Mouse (Mus musculus): ENCODE measurements at regions not wholly inside any gene's neighbourhood (a gene's known extent, or its start where the extent isn't known, plus 50 kb on each side); places are given as distances from the start of the nearest gene placed in this dataset.

GRCm38 (mm10) chr14:99499502-99500266 is 201.2 kb downstream of the Klf5 start:
- H3K4me3 ChIP-seq (ENCODE audit: low read depth, low read length): no peak overlapping the region
- no peak for TF ChIP-seq CTCF (IDR thresholded peaks at IDR 0.05; ENCODE audit: low read depth)
- no peak overlapping the region for H3K4me2 ChIP-seq (replicated peaks; ENCODE audit: low read depth)
- no peaks in the 10 kb centered on the region for H3K4me1 ChIP-seq (replicated peaks; ENCODE audit: control insufficient read depth, insufficient read depth, low read length)
- WGBS: 83% methylated on average over 7 of the region's 7 CpGs
- H3K27me3 ChIP-seq (replicated peaks; ENCODE audit: control insufficient read depth, insufficient read depth, low read length): no peaks in the 10 kb centered on the region
- ATAC-seq: no peak
- no peak overlapping the region for H3K27ac ChIP-seq (ENCODE audit: low read depth, low read length)
- no peaks in the 10 kb centered on the region for H3K9me3 ChIP-seq (ENCODE audit: control insufficient read depth)
- no peak overlapping the region for H3K9ac ChIP-seq (ENCODE audit: low read depth, low read length)
- H3K36me3 ChIP-seq (ENCODE audit: control insufficient read depth, insufficient read depth): no peaks in the 10 kb centered on the region

GRCm38 (mm10) chr14:99504909-99505308 is 206.4 kb downstream of the Klf5 start:
- no peaks in the 10 kb centered on the region for H3K4me1 ChIP-seq (replicated peaks; ENCODE audit: control insufficient read depth, insufficient read depth, low read length)
- H3K27ac ChIP-seq (ENCODE audit: low read depth, low read length): no peak overlapping the region
- no peaks in the 10 kb centered on the region for H3K36me3 ChIP-seq (ENCODE audit: control insufficient read depth, insufficient read depth)
- no peaks in the 10 kb centered on the region for H3K9me3 ChIP-seq (ENCODE audit: control insufficient read depth)
- no peak overlapping the region for H3K4me2 ChIP-seq (replicated peaks; ENCODE audit: low read depth)
- no peak overlapping the region for H3K9ac ChIP-seq (ENCODE audit: low read depth, low read length)
- no peaks in the 10 kb centered on the region for H3K27me3 ChIP-seq (replicated peaks; ENCODE audit: control insufficient read depth, insufficient read depth, low read length)
- 78% methylated on average over 4 of the region's 4 CpGs for WGBS
- no peak for ATAC-seq
- H3K4me3 ChIP-seq (ENCODE audit: low read depth, low read length): no peak overlapping the region
- TF ChIP-seq CTCF (IDR thresholded peaks at IDR 0.05; ENCODE audit: low read depth): no peak

DNA sequence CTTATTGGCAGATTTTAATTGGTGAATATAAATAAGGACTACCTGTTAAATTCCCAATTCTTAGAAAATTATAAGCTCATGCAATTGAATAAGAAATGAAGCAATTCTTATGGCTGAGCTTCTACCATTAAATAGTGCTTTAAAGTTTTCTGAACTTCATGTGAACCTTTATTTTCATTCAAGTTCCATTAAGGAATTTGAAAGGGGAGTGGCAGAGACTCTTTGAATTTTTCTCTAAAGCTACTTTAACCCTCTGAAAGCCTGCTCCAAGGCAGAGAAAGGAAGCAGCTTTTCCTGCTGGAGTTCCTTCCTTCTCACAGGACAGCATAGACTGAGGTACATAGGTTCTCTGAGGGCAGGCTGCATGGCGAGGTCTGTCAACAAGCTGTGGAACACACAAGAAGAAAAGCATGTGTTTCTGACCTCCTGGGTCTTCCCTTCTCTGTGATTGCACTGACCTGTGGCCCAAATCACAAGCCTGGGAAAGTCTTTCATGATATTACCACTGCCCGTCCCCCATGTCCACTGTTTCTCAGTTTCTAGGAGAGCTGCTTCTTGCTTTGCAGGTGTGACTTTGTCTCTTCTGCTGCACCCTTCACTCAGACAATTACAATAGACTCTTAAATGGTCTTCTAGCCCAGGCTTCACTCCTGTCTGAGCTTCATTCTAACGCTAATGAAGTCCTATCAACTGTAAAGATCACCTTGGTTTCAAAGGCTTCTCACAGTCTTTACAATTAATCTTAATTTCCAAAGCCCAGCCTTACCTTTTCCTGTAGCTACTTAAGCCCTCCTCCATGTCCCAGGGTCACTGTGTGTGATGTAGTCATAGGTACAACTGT is 211.4 kb downstream of the Klf5 start:
- Histone ChIP-seq H3K4me3 (ENCODE audit: low read depth, low read length) (no peak overlapping the region), H3K9ac (ENCODE audit: low read depth, low read length) (no peak overlapping the region), H3K27ac (ENCODE audit: low read depth, low read length) (no peak overlapping the region), H3K9me3 (ENCODE audit: control insufficient read depth) (peaks cover 5% of the 10 kb centered on the region; the same call in 1 of the 2 replicates), H3K4me1 (replicated peaks; ENCODE audit: control insufficient read depth, insufficient read depth, low read length) (no peaks in the 10 kb centered on the region), H3K36me3 (ENCODE audit: control insufficient read depth, insufficient read depth) (no peaks in the 10 kb centered on the region), H3K27me3 (replicated peaks; ENCODE audit: control insufficient read depth, insufficient read depth, low read length) (no peaks in the 10 kb centered on the region), H3K4me2 (replicated peaks; ENCODE audit: low read depth) (no peak overlapping the region)
- WGBS: 69% methylated on average over 3 of the region's 3 CpGs
- no peak for TF ChIP-seq CTCF (IDR thresholded peaks at IDR 0.05; ENCODE audit: low read depth)
- no peak for ATAC-seq

DNA sequence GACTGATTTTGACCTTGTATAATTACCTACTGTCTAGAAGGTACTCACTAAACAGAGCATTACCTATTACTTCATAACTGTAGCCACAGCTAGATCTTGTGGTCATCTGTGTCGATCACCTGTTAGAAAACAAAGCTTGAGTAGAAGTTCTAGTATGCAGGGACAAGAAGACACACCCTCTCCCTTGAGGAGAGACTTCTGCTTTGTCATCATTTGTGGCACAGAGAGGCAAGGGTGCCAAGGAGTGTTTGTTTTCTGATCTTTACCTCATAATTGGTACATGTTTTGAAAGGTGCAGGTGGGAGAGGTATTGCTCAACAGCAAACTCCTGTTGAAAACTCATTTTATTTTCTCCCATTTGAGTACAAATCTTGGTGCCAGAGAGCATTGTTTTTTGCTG is 217.0 kb downstream of the Klf5 start:
- peaks cover 5% of the 10 kb centered on the region; the same call in 1 of the 2 replicates for H3K9me3 ChIP-seq (ENCODE audit: control insufficient read depth)
- H3K4me2 ChIP-seq (replicated peaks; ENCODE audit: low read depth): no peak overlapping the region
- no peaks in the 10 kb centered on the region for H3K27me3 ChIP-seq (replicated peaks; ENCODE audit: control insufficient read depth, insufficient read depth, low read length)
- 58% methylated on average over 1 of the region's 1 CpGs for WGBS
- H3K27ac ChIP-seq (ENCODE audit: low read depth, low read length): no peak overlapping the region
- H3K4me1 ChIP-seq (replicated peaks; ENCODE audit: control insufficient read depth, insufficient read depth, low read length): peaks cover 4% of the 10 kb centered on the region; the same call in 1 of the 2 replicates
- H3K9ac ChIP-seq (ENCODE audit: low read depth, low read length): no peak overlapping the region
- H3K4me3 ChIP-seq (ENCODE audit: low read depth, low read length): no peak overlapping the region
- H3K36me3 ChIP-seq (ENCODE audit: control insufficient read depth, insufficient read depth): no peaks in the 10 kb centered on the region
- no peak for ATAC-seq
- no peak for TF ChIP-seq CTCF (IDR thresholded peaks at IDR 0.05; ENCODE audit: low read depth)

DNA sequence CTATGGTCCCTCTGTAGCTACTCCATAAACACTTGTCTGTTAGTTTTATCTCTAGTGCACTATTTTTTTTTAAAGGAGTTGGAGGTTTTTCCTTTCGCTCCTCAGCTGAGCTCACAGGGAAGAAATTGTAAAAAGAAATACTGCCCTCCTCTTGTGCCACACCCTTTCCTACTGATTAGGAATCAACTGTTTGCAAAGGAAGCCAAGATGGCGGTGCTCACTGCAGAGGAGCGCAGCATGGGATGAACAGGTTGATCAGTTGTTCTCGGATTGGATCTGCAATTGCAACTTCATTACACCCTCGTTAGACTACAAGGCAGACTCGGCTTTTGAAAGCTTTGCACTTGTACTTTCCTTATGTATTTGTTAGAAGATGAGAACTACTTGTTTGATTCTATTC is 218.2 kb downstream of the Klf5 start:
- TF ChIP-seq CTCF (IDR thresholded peaks at IDR 0.05; ENCODE audit: low read depth): no peak
- Histone ChIP-seq H3K9me3 (ENCODE audit: control insufficient read depth) (peaks cover 5% of the 10 kb centered on the region; the same call in 1 of the 2 replicates), H3K36me3 (ENCODE audit: control insufficient read depth, insufficient read depth) (no peaks in the 10 kb centered on the region), H3K4me3 (ENCODE audit: low read depth, low read length) (no peak overlapping the region), H3K4me1 (replicated peaks; ENCODE audit: control insufficient read depth, insufficient read depth, low read length) (peaks cover 4% of the 10 kb centered on the region; the same call in 1 of the 2 replicates), H3K9ac (ENCODE audit: low read depth, low read length) (no peak overlapping the region), H3K27me3 (replicated peaks; ENCODE audit: control insufficient read depth, insufficient read depth, low read length) (no peaks in the 10 kb centered on the region), H3K4me2 (replicated peaks; ENCODE audit: low read depth) (no peak overlapping the region), H3K27ac (ENCODE audit: low read depth, low read length) (no peak overlapping the region)
- ATAC-seq: no peak
- 65% methylated on average over 6 of the region's 6 CpGs for WGBS

DNA sequence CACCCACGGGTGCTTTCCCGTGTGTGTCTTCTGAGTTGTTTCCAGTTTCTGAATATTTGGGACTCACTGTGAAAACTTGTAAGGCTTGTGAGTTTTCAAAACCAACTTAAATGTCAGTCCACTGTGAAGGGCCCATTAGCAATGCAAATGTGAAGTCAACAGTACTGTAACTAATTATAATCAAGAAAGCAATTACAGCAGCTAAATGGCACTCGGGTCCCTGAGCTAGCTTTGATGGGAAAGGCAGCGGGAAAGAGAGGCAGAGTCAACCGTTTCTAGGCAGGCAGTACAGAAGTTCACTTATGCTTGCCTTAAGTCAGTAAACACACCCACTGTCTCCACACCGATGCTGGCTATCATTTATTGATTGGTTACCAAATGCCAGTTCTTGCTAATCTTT is 221.9 kb downstream of the Klf5 start:
- Histone ChIP-seq H3K27ac (ENCODE audit: low read depth, low read length) (no peak overlapping the region), H3K9me3 (ENCODE audit: control insufficient read depth) (no peaks in the 10 kb centered on the region), H3K4me2 (replicated peaks; ENCODE audit: low read depth) (no peak overlapping the region), H3K27me3 (replicated peaks; ENCODE audit: control insufficient read depth, insufficient read depth, low read length) (no peaks in the 10 kb centered on the region), H3K4me3 (ENCODE audit: low read depth, low read length) (no peak overlapping the region), H3K4me1 (replicated peaks; ENCODE audit: control insufficient read depth, insufficient read depth, low read length) (peaks cover 4% of the 10 kb centered on the region; the same call in 1 of the 2 replicates), H3K9ac (ENCODE audit: low read depth, low read length) (no peak overlapping the region), H3K36me3 (ENCODE audit: control insufficient read depth, insufficient read depth) (no peaks in the 10 kb centered on the region)
- 48% methylated on average over 6 of the region's 6 CpGs for WGBS
- TF ChIP-seq CTCF (IDR thresholded peaks at IDR 0.05; ENCODE audit: low read depth): no peak
- no peak for ATAC-seq

All from intestine, postnatal 0 days (tissue).